Mouse (Mus musculus): ENCODE data around the gene Ccdc158.

DNA sequence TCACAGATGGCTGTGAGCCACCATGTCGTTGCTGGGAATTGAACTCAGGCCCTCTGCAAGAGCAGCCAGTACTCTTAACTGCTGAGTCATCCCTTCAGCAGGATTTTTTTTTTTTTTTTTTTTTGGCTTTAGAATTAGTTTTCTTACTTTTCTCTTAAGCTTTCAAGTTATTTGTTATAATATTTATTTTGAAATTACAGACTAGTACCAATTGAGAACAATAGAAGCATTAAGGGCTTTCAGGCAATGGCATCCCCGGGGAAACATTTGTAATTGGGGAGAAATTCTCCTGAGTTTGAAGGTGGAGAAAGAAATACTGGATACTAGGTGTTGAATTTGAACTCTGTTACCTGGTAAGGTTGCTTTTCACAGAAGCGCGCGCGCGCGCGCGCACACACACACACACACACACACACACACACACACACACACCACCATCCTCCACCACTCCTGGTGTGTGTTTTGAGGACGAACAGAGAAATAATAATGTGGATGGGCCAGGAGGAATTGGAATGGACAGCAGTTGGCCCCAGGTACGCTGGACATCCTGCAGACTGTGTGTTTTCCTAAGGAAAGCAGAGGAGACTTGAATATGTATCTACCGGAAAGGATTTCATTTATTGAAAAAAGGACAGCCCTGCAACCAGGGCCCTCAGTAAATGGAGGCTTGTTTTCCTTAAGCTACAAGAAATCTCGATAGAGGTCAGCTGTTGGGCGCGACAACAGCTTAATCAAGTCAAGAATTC is 9.8 kb upstream of the Ccdc158 start:
- TF ChIP-seq CTCF (IDR thresholded peaks at IDR 0.05; ENCODE audit: borderline replicate concordance, insufficient read depth, low read depth, low read length) (no peak), POLR2A (IDR thresholded peaks at IDR 0.05; ENCODE audit: borderline replicate concordance, insufficient read depth, low read length) (no peak)

Measured in cerebellum, adult 2 months (tissue).